Mouse (Mus musculus): ENCODE results near the gene Pinlyp.

DNA sequence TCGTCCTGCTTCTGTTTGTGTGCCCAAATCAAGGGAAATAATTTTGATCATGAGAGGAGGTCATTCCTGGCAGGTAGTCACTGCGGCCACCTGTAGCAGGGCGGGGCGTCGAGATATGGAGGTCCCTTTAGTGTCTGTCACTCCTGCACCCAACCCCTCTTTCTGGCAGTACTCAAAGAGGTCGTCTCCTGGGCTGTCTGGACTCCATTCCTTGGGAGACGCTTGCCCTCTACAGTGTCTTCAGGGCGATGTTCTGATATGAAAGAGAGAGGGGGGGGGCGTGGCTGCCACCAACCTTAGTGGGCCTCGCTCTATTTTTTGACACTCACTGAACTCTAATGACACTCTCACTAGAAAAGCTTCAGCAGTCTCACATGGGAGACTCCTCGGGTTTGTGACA lies 16.3 kb downstream of the Pinlyp start:
- TF ChIP-seq EP300 (optimal IDR thresholded peaks at IDR 0.05), result no peak
- TF ChIP-seq CTCF (IDR thresholded peaks at IDR 0.05; ENCODE audit: low read depth), result no peak
